Mouse (Mus musculus): ENCODE measurements around the gene Klrc2.
"Not testable (repeated sequence)": the region's sequence is repeated elsewhere in the genome, so short reads cannot be mapped to it uniquely, and the experiment has no call there.

The Klrc2 gene

DNA sequence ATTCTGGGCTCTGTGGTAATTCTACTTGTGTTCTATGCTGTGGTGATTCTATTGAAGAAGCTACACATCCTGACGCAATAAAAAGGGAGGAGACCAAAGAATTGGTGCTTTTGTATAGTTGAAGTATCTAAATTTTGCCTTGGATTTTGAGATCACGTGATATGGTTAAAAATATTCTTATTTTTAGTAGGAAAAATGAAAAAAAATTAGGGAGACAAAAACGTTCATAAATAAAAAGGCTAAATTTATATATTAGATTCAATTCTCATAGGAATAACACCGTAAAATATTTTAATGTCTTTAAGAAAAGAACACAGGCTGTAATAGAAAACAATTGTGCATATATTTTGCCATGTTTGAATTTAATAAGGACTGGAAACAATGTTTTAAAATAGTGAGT, at the start of gene Klrc2:
Gene Klrc2, minus strand, starts transcription at position 101 of the 400 bp plus-strand sequence.
- DNase-seq (ENCODE audit: low read depth, low spot score): not testable (repeated sequence)

DNA sequence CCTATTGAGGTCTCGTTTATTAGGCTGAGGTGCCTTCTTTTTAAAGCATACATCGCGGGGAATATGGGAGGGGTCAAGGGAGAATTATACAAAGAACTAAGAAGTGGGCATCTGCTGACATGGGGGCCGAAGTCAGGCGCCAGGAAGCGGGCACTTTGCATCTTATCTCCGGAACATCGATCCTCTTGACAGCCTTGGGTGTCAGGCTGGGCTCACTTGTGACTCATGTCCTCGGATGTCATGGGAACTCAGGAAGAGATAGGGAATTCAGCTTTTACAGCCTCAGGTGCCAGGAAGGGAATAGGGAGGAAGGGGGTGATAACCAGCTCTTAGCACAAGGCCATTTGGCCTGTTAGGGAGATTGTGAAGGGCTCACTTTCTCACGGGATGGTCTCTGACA, 30.9 kb upstream of the Klrc2 start:
- DNase-seq (ENCODE audit: low read depth, low spot score): not testable (repeated sequence)

DNA sequence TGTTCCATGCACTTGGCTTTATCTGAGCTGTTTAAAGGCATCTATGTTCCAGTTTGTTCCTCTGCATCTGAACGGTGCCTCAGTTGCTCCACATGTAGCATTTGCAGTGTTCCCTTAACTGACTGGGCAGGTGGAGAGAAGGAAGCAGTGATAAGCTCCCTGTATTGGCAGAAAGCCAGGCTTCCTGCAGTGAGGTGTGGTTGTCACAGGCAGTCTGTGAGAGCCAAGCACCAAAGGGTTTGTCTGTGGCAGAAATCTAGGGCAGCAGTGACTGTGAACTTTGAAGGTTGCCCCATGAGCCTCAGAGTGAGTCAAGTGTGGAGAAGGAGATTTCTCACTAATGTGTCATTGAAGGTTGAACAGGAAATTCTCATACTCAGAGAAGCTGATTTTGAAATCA, 19.9 kb upstream of the Klrc2 start:
- no peak for DNase-seq (ENCODE audit: low read depth, low spot score)

DNA sequence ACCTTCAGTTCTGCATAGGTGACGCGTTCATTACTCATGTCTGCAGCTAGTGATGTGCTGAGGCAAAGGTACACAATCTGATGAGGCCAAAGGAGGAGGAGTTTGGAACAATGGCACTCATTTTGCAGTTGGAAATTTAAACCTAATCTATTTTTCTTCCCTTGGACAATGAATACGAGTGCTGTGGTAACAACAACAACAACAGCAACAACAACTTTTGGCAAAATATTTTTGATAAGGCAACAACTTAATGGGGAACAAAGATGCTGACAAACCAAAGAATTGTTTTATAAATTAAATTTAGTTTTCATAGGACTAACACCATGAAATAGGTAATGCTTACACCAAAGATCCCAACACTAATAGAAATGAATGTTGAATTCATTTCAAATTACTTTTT, 18.4 kb upstream of the Klrc2 start, which contains the start of gene Klrc1:
Gene Klrc1, minus strand, starts transcription at position 101 of the 400 bp plus-strand sequence.
- DNase-seq (ENCODE audit: low read depth, low spot score): no peak

DNA sequence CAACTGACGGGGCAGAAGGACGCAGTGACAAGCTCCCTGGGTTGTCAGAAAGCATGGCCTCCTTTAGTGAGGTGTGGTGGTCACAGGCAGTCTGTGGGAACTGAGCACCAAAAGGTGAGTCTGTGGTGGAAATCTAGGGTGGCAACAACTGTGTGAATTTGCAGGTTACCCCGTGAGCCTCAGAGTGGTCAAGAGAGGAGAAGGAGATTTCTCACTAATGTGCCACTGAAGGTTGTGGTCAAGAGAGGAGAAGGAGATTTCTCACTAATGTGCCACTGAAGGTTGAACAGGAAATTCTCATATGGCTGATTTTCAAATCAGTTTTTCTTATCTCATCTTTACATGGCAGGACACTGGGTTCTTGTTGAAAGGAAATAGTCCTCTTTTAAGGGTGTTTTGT, 812 bp upstream of the Klrc2 start:
- DNase-seq (ENCODE audit: low read depth, low spot score): not testable (repeated sequence)

DNA sequence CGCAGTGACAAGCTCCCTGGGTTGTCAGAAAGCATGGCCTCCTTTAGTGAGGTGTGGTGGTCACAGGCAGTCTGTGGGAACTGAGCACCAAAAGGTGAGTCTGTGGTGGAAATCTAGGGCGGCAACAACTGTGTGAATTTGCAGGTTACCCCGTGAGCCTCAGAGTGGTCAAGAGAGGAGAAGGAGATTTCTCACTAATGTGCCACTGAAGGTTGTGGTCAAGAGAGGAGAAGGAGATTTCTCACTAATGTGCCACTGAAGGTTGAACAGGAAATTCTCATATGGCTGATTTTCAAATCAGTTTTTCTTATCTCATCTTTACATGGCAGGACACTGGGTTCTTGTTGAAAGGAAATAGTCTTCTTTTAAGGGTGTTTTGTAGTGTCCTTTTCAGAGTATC, 16.4 kb downstream of the Klrc2 start:
- not testable (repeated sequence) for DNase-seq (ENCODE audit: low read depth, low spot score)

DNA sequence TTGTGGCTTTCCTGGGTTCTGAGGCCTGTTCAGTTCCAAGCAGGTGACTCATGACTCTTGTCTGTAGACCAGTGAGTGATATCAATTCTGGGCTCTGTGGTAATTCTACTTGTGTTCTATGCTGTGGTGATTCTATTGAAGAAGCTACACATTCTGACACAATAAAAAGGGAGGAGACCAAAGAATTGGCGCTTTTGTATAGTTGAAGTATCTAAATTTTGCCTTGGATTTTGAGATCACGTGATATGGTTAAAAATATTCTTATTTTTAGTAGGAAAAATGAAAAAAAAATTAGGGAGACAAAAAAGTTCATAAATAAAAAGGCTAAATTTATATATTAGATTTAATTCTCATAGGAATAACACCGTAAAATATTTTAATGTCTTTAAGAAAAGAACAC, 17.3 kb downstream of the Klrc2 start, which contains the start of gene Klrc3:
Gene Klrc3, minus strand, starts transcription at position 101 of the 400 bp plus-strand sequence.
- not testable (repeated sequence) for DNase-seq (ENCODE audit: low read depth, low spot score)

DNA sequence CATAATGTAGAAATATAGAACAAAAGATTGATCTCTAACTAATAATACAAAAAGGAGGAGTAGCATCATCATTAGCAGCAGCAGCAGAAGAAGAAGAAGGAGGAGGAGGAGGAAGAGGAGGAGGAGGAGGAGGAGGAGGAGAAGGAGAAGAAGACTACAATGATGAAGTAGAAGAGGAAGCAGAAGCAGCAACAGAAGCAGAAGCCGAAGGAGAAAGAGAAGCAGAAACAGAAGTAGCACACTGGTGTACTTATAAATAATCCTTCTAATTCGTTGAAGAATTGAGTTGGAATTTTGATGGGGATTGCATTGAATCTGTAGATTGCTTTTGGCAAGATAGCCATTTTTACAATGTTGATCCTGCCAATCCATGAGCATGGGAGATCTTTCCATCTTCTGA, 29.4 kb downstream of the Klrc2 start:
- DNase-seq (ENCODE audit: low read depth, low spot score): not testable (repeated sequence)

DNA sequence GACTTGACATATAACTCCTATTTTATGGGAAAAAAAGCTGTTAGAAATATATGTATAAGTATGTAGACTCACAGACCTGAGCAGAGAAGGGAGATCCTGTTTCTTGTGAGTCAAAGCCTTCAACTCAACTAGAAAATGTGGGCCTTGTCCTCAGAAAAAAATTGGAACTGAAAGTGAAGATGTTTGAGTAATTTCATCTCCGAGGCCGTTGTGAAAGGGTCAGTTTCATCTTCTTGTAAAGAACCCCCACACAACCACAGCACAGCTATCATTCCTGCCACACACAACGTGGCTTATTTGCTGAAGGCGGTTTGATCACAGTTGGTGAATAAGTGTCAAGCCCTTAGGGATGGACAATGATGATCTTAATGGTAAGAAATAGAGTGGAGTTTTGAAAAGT, 36.8 kb downstream of the Klrc2 start, which contains the start of gene Klrk1:
Gene Klrk1, minus strand, starts transcription at position 130 of the 400 bp plus-strand sequence.
- peak; percentile 9 for DNase-seq (ENCODE audit: low read depth, low spot score)

DNA sequence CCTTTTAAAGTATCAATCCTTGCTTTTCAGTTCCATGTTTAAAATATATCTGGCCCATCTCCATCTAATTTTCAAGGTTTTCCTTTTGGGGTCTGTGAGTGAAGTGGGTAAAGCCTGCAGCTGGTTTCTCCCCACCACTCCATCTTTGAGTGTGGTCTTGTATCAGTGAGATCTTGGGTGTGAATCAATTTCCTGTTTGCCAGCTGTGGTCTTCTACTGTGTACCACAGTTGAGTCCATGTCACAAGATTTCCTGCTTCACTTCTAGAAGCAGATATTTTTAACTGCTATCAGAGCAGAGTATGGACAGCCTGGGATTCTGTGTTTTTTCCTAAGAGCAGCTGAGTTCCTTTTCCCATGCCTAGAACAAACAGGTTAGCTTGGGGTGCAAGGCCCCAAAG, 52.1 kb downstream of the Klrc2 start:
- no peak for DNase-seq (ENCODE audit: low read depth, low spot score)

Data from A20 (cell line).